Mouse (Mus musculus) spleen, adult 2 months (tissue): ENCODE data around the gene Mfsd4b3. TPM values are rescaled to one million over a fixed set of nuclear protein-coding genes. Genes with fewer than 3 reads are reported as not detected.
"Not testable (repeated sequence)": the region's sequence is repeated elsewhere in the genome, so short reads cannot be mapped to it uniquely, and the experiment has no call there.

ENCODE experiments used
- DNase-seq, 2 experiments: peaks; one replicate each; pipeline versions ENCODE4 v3.0.0 to v3.0.0-alpha.2; 2012 to 2021; ENCODE audit warnings: low spot score in 2 of 2, low read depth in 1 of 2
- H3K27ac ChIP-seq: fragments of 200-500 bp; 2 replicates; pipeline ENCODE4 v1.5.1; 2012; ENCODE audit warnings: low read length, inconsistent platforms; ENCODE audit not compliant: insufficient read depth
- H3K27me3 ChIP-seq: fragments of 200-500 bp; 2 replicates; pipeline ENCODE4 v1.6.1; 2012; ENCODE audit warnings: mild to moderate bottlenecking, moderate library complexity, low read length, inconsistent platforms; ENCODE audit not compliant: control insufficient read depth, insufficient read depth
- H3K36me3 ChIP-seq: fragments of 200-500 bp; 2 replicates; pipeline ENCODE4 v1.6.1; 2012; ENCODE audit warnings: mild to moderate bottlenecking, low read length, inconsistent platforms; ENCODE audit not compliant: control insufficient read depth, insufficient read depth
- H3K4me1 ChIP-seq: fragments of 200-500 bp; 2 replicates; pipeline ENCODE4 v1.6.1; 2011; ENCODE audit warnings: inconsistent platforms; ENCODE audit not compliant: control insufficient read depth, insufficient read depth, insufficient read length
- H3K4me3 ChIP-seq: fragments of 200-500 bp; 2 replicates; pipeline ENCODE4 v1.5.1; 2011; ENCODE audit warnings: mild to moderate bottlenecking, inconsistent platforms; ENCODE audit not compliant: insufficient read depth, insufficient read length; ENCODE audit errors: extremely low read depth
- CTCF ChIP-seq: fragments of 200-500 bp; IDR thresholded peaks from 2 replicates; pipeline ENCODE4 v1.5.1; 2011; ENCODE audit warnings: mild to moderate bottlenecking, inconsistent platforms; ENCODE audit not compliant: insufficient read depth, insufficient read length, insufficient replicate concordance; ENCODE audit errors: extremely low read depth
- POLR2A ChIP-seq: fragments of 200-500 bp; IDR thresholded peaks from 2 replicates; pipeline ENCODE4 v1.6.1; 2011; ENCODE audit warnings: low read depth, low read length, inconsistent platforms
- WGBS: fragments of 180-500 bp; shearing (Covaris S2); methylation state at CpG from one replicate; pipeline ENCODE4 v1.1.7; 2018; 5-methylcytosine and 5-hydroxymethylcytosine counted together
- polyA plus RNA-seq: library from polyadenylated mRNA; depleted of rRNA; stranded (reverse); fragments of >200 nt; gene quantifications from 2 replicates; pipeline ENCODE4 v1.2.3, GENCODE M21; 2012

Mfsd4b3 gene
- polyA plus RNA-seq, 1 experiment, result 0.05 TPM

- no peaks in the 10 kb centered on the region for H3K4me1 ChIP-seq
- no peaks in the 10 kb centered on the region for H3K27me3 ChIP-seq
- WGBS, result 43% methylated on average over 7 of the region's 7 CpGs
- no peak overlapping the region for H3K4me3 ChIP-seq
- H3K36me3 ChIP-seq, result no peaks in the 10 kb centered on the region
- DNase-seq, result no peak
- TF ChIP-seq POLR2A (no peak), CTCF (no peak)
- no peak overlapping the region for H3K27ac ChIP-seq
Observed at GRCm38 (mm10) chr10:39936553-39936952, 23.4 kb downstream of the Mfsd4b3 start.

GRCm38 (mm10) chr10:39926616-39927139 lies 33.3 kb downstream of the Mfsd4b3 start, which contains the start of gene Mfsd4b2:
TSS of gene Mfsd4b2 (minus strand) at chr10:39926923.
- Histone ChIP-seq H3K27me3 (peaks cover 5% of the 10 kb centered on the region), H3K4me1 (no peaks in the 10 kb centered on the region; the same call in 1 of the 2 replicates), H3K27ac (no peak within 1 kb of the TSS), H3K4me3 (no peak within 1 kb of the TSS), H3K36me3 (no peaks in the 10 kb centered on the region)
- TF ChIP-seq CTCF, result no peak
- TF ChIP-seq POLR2A, result no peak
- DNase-seq, result no peak
- 3% methylated on average over 41 of the region's 41 CpGs for WGBS

DNA sequence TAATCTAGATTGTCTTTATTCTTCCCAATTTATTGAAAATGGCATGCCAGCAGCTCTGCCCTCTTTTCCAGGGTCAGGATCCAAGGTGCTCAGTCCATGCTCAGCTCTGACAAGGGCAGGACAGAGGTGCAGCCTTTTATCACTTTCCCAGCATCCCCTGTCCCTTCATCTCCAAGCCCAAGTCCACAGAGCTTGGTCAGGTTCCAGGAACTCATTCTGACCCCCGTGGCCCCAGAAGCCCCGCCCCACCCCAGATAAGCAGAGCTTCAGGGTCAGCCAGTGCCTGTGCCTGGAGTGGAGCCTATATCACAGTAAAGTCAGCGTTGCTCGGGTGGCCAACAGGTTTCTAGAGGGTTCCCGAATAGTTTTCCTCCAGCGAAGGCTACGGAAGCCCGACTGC lies 35.4 kb downstream of the Mfsd4b3 start:
- not testable (repeated sequence) for H3K36me3 ChIP-seq, H3K27me3 ChIP-seq, H3K27ac ChIP-seq, H3K4me1 ChIP-seq, DNase-seq, H3K4me3 ChIP-seq
- 76% methylated on average over 8 of the region's 8 CpGs for WGBS

DNA sequence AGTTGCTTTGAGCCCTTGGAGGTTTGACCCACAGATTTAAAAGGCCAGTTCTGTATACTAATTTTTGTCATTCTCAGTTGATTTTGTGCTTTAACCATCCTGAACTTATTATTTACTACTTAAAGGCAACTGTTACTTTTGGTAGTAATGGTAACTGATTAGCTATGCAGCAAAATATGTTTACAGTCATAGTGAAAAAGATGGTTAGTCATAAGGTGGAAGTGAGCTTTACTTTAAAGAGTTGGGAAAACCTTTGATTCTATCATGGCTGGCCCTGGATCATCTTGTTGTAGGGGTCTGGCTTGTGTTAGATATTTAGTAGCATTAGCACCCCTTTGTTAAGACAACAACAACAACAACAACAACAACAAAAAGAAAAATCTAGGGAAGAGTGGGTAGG lies 47.3 kb downstream of the Mfsd4b3 start:
- H3K4me1 ChIP-seq, result no peaks in the 10 kb centered on the region
- DNase-seq, result no peak
- H3K4me3 ChIP-seq, result no peak overlapping the region
- TF ChIP-seq CTCF, result no peak
- no peak for TF ChIP-seq POLR2A
- H3K36me3 ChIP-seq, result no peaks in the 10 kb centered on the region
- no peak overlapping the region for H3K27ac ChIP-seq
- H3K27me3 ChIP-seq, result no peaks in the 10 kb centered on the region

GRCm38 (mm10) chr10:39908768-39909441 lies 51.0 kb downstream of the Mfsd4b3 start:
- Histone ChIP-seq H3K4me3 (peak overlapping the region; percentile 43; the same call in 1 of the 2 replicates), H3K27me3 (no peaks in the 10 kb centered on the region), H3K4me1 (no peaks in the 10 kb centered on the region), H3K27ac (no peak overlapping the region), H3K36me3 (no peaks in the 10 kb centered on the region)
- DNase-seq, result no peak
- 54% methylated on average over 13 of the region's 13 CpGs for WGBS
- TF ChIP-seq POLR2A (no peak), CTCF (no peak)

- Histone ChIP-seq H3K27me3 (no peaks in the 10 kb centered on the region), H3K4me3 (no peak overlapping the region), H3K4me1 (no peaks in the 10 kb centered on the region), H3K27ac (no peak overlapping the region), H3K36me3 (no peaks in the 10 kb centered on the region)
- no peak for DNase-seq
- TF ChIP-seq CTCF (no peak), POLR2A (no peak)
- 90% methylated on average over 10 of the region's 10 CpGs for WGBS
Observed at GRCm38 (mm10) chr10:39906799-39907658, 52.9 kb downstream of the Mfsd4b3 start.
